Mouse (Mus musculus): Measurements from ENCODE around the gene 1600002K03Rik. TPM values are rescaled to one million over a fixed set of nuclear protein-coding genes. Genes with fewer than 3 reads are reported as not detected.
A peak's percentile ranks its signal among the peaks of the same experiment; 100 is the strongest.

The 1600002K03Rik gene
- polyA plus RNA-seq, 1 experiment = 13.1 TPM

- Histone ChIP-seq H3K4me3 (ENCODE audit: insufficient read depth, low read length) (no peak overlapping the region), H3K27ac (ENCODE audit: insufficient read depth, low read length) (no peak overlapping the region), H3K4me1 (ENCODE audit: control insufficient read depth, insufficient read depth, low read length) (peaks cover 3% of the 10 kb centered on the region; the same call in 1 of the 2 replicates)
- TF ChIP-seq POLR2A (IDR thresholded peaks at IDR 0.05; ENCODE audit: extremely low read depth, insufficient read depth, low read length) = no peak
- no peak for TF ChIP-seq CTCF (IDR thresholded peaks at IDR 0.05; ENCODE audit: extremely low read depth, insufficient read depth, low read length)
Observed at GRCm38 (mm10) chr10:80171252-80171651, 1.5 kb upstream of the 1600002K03Rik start.

- peaks cover 3% of the 10 kb centered on the region; the same call in 1 of the 2 replicates for H3K4me1 ChIP-seq (ENCODE audit: control insufficient read depth, insufficient read depth, low read length)
- no peak overlapping the region; the same call in 1 of the 2 replicates for H3K27ac ChIP-seq (ENCODE audit: insufficient read depth, low read length)
- H3K4me3 ChIP-seq (ENCODE audit: insufficient read depth, low read length) = no peak overlapping the region; the same call in 1 of the 2 replicates
- TF ChIP-seq POLR2A (IDR thresholded peaks at IDR 0.05; ENCODE audit: extremely low read depth, insufficient read depth, low read length) (no peak), CTCF (IDR thresholded peaks at IDR 0.05; ENCODE audit: extremely low read depth, insufficient read depth, low read length) (no peak)
Observed at GRCm38 (mm10) chr10:80171760-80172526, 801 bp upstream of the 1600002K03Rik start.

- Histone ChIP-seq H3K4me3 (ENCODE audit: insufficient read depth, low read length) (peak overlapping the region; percentile 57), H3K4me1 (ENCODE audit: control insufficient read depth, insufficient read depth, low read length) (peaks cover 1% of the 10 kb centered on the region; the same call in 1 of the 2 replicates), H3K27ac (ENCODE audit: insufficient read depth, low read length) (0 out of 2 replicates have a peak overlapping the region, but pooled peaks have one; percentile 13)
- TF ChIP-seq POLR2A (IDR thresholded peaks at IDR 0.05; ENCODE audit: extremely low read depth, insufficient read depth, low read length) (no peak), CTCF (IDR thresholded peaks at IDR 0.05; ENCODE audit: extremely low read depth, insufficient read depth, low read length) (no peak)
Observed at GRCm38 (mm10) chr10:80173358-80173757, 614 bp downstream of the 1600002K03Rik start.

- no peak for TF ChIP-seq CTCF (IDR thresholded peaks at IDR 0.05; ENCODE audit: extremely low read depth, insufficient read depth, low read length)
- no peak overlapping the region for H3K4me3 ChIP-seq (ENCODE audit: insufficient read depth, low read length)
- H3K27ac ChIP-seq (ENCODE audit: insufficient read depth, low read length) = no peak overlapping the region
- no peaks in the 10 kb centered on the region for H3K4me1 ChIP-seq (ENCODE audit: control insufficient read depth, insufficient read depth, low read length)
Observed at GRCm38 (mm10) chr10:80173955-80174640, 1.4 kb downstream of the 1600002K03Rik start.

GRCm38 (mm10) chr10:80174705-80175104 lies 2.0 kb downstream of the 1600002K03Rik start:
- no peaks in the 10 kb centered on the region for H3K4me1 ChIP-seq (ENCODE audit: control insufficient read depth, insufficient read depth, low read length)
- H3K27ac ChIP-seq (ENCODE audit: insufficient read depth, low read length) = no peak overlapping the region
- TF ChIP-seq CTCF (IDR thresholded peaks at IDR 0.05; ENCODE audit: extremely low read depth, insufficient read depth, low read length) (peak; percentile 50), POLR2A (IDR thresholded peaks at IDR 0.05; ENCODE audit: extremely low read depth, insufficient read depth, low read length) (no peak)
- no peak overlapping the region for H3K4me3 ChIP-seq (ENCODE audit: insufficient read depth, low read length)

GRCm38 (mm10) chr10:80175536-80176269 lies 3.0 kb downstream of the 1600002K03Rik start:
- no peak overlapping the region for H3K27ac ChIP-seq (ENCODE audit: insufficient read depth, low read length)
- no peak overlapping the region for H3K4me3 ChIP-seq (ENCODE audit: insufficient read depth, low read length)
- TF ChIP-seq POLR2A (IDR thresholded peaks at IDR 0.05; ENCODE audit: extremely low read depth, insufficient read depth, low read length) = no peak
- peak; percentile 60 for TF ChIP-seq CTCF (IDR thresholded peaks at IDR 0.05; ENCODE audit: extremely low read depth, insufficient read depth, low read length)
- peaks cover 3% of the 10 kb centered on the region; the same call in 1 of the 2 replicates for H3K4me1 ChIP-seq (ENCODE audit: control insufficient read depth, insufficient read depth, low read length)

- peaks cover 7% of the 10 kb centered on the region; the same call in 1 of the 2 replicates for H3K4me1 ChIP-seq (ENCODE audit: control insufficient read depth, insufficient read depth, low read length)
- H3K4me3 ChIP-seq (ENCODE audit: insufficient read depth, low read length) = no peak overlapping the region
- TF ChIP-seq POLR2A (IDR thresholded peaks at IDR 0.05; ENCODE audit: extremely low read depth, insufficient read depth, low read length) (no peak), CTCF (IDR thresholded peaks at IDR 0.05; ENCODE audit: extremely low read depth, insufficient read depth, low read length) (no peak)
- H3K27ac ChIP-seq (ENCODE audit: insufficient read depth, low read length) = no peak overlapping the region
Observed at GRCm38 (mm10) chr10:80176270-80176834, 3.6 kb downstream of the 1600002K03Rik start.

- Histone ChIP-seq H3K4me1 (ENCODE audit: control insufficient read depth, insufficient read depth, low read length) (peaks cover 7% of the 10 kb centered on the region; the same call in 1 of the 2 replicates), H3K4me3 (ENCODE audit: insufficient read depth, low read length) (no peak overlapping the region), H3K27ac (ENCODE audit: insufficient read depth, low read length) (no peak overlapping the region)
- TF ChIP-seq POLR2A (IDR thresholded peaks at IDR 0.05; ENCODE audit: extremely low read depth, insufficient read depth, low read length) = no peak
- no peak for TF ChIP-seq CTCF (IDR thresholded peaks at IDR 0.05; ENCODE audit: extremely low read depth, insufficient read depth, low read length)
Observed at GRCm38 (mm10) chr10:80177441-80178279, 4.9 kb downstream of the 1600002K03Rik start.
